Mouse (Mus musculus) urinary bladder, postnatal 25 days (tissue): ENCODE data around the gene Cyth1.

Experiments used
- DNase-seq: peaks from one replicate; pipeline ENCODE4 v3.0.0; 2022; ENCODE audit warnings: low spot score

Cyth1 gene

DNA sequence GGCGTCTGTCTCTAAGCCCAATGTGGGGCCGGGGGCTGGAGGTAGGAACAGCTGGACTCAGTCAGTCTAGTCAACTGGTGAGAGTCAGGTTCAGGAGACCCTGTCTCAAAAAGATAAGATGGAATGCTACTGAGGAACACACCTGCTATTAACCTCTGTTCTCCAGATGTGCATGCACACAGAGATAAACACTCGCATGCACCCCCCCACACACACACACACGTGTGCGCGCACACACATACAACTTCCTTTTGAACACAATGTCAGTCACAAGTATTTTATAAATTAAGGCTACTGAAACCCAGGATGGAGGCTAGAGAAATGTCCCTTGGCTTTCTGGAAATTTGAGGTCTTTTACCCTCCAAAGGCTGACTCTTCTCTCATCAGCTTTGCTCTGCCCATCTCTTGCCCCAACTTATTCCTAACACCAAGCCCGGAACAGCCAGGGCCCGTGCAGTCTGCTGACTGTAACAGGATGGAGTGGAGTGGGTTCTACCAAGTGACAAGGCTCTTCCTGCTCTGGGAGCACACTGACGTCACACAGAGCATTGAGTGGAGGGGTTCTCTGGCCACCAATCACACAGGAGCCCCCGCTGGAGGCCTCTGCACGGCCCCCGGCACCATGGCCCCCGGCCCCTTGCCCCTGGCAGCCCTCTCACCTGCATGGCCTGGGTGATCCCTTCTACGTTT, 134.7 kb downstream of the Cyth1 start:
- DNase-seq, result no peak

DNA sequence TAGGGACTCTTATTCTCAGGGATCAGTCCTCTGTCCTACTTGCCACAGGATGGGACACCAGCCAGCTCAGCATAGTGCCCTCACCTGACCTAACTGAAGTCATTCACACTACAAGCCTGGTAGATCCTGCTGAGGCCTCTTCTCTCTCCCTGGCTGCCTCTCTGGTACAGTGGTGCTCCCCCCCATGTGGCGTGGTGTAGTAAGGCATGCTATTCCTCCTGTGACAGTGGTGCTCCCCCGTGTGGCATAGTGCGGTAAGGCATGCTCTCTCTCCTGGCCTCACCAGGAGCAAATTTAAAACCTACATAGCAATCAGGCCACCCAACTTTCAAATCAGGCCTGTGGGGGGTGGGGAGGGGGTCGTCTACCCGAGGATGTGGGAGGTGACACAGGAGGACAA, 144.4 kb downstream of the Cyth1 start:
- peak; percentile 78 for DNase-seq

DNA sequence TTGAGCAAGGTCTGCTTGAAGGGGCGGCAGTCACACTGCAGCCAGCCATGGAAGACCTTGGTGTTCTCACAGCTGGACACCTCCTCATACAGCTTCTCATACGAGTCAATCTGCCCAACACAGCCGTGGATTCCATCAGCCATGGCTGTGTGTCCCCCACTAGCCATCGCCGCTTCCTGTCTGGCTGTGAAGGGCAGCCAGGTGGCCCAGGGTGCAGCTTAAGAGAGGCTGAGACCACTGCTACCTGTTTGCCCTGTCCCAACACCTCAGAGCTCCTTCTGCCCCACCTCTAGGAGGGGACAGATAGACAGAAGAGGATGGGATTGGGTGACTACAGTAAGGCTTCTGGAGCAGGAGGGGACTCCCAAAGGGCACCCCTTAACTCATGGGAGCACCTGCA, 145.0 kb downstream of the Cyth1 start:
- no peak for DNase-seq

DNA sequence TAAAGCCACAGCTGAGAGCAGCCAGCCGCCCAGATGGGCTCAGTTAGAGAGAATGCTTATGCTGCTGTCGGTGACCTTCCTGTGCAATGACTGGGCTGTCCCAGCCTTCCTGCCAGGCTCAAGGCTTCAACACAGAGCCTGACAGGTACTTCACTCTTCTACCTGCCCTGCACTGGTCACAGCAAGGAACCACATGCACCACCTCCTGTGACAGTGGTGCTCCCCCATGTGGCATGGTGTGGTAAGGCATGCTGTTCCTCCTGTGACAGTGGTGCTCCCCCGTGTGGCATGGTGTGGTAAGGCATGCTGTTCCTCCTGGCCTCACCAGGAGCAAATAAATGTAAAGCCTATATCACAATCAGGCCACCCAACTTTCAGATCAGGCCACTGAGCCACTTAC, 145.6 kb downstream of the Cyth1 start:
- DNase-seq, result peak; percentile 92

DNA sequence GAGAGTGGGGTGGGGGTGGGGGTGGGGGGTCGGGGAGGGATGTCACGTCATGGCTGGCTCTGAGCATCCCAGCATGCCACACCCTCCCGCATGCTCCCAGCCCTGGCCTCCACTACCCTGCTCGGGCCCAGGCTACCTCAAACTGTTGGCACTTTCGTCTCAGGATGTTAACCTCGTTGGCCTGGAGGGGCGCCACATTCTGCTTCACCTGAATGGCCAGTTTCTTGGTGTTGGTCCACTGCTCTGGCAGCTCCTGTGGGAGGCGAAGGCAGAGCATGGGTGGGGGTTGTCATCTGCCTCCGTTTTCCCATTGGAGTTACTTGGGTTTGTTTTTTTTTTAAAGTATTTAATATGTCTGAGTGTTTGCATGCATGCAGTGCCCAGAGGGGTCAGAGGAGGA, 147.3 kb downstream of the Cyth1 start:
- no peak for DNase-seq

DNA sequence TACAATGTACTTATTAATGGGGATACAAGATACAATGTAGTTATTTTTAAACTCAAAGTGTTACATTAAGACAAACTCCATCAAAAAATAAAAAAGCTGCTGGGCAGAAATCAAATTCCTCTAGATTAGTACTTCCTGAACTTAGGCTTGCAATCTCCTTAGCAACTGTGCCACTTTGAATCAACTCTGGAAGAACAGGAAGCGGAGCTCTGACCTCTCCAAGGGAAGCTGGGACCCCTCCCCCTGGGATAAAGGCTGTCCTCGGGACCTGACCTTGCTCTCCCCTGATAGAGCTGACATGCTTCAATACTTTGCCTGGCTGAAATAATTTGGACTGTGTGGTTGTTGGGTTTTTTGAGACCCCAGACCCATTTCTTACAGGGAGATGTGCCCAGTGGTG, 151.7 kb downstream of the Cyth1 start:
- no peak for DNase-seq

DNA sequence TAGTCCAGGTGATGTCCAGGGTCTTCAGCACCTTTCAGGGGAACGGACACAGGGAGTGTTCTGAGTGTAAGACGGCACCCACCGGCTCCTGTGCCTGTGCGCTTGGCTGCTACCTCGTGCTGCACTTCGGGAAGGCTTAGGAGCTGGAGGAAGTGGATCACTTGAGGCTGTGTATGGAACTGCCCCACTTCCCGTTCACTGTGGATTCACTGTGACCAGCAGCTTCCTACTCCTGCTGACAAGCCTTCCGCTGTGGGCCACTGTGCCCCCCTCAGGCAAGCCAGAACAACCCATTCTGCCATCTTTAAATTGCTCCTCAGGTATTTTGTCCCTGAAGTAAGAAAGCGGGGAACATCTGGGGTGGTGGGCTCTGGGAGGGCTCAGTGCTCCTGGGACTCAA, 153.4 kb downstream of the Cyth1 start:
- DNase-seq, result no peak

DNA sequence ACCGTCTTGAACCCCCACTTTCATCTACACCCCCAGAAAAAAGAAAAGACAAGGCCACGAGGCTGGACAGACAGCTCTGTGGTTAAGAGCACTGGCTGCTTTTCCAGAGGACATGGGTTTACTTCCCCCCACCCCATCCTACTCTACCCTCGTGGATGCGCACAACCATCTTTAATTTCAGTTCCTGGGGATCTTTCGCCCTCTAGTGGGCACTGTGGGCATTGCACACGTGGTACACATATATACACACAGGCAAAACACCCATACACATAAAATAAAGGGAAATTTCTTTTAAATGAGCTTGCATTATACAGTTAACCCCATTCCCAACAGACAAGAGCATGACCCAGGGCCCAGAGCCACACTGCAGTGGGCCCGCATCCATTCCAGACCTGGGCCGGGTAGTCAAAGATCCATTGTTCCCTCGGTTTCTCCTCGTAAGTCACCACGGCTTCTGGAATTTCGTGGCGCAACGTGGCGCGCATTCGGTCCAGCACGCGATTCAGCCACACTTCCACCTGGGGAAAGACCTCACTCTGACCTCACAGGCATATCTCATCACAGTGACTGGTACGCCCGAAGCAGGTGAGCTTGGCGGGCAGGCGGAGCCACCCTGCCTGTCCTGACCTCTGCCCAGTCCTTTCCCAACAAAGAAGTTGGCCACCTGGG, 157.3 kb downstream of the Cyth1 start:
- DNase-seq, result no peak

DNA sequence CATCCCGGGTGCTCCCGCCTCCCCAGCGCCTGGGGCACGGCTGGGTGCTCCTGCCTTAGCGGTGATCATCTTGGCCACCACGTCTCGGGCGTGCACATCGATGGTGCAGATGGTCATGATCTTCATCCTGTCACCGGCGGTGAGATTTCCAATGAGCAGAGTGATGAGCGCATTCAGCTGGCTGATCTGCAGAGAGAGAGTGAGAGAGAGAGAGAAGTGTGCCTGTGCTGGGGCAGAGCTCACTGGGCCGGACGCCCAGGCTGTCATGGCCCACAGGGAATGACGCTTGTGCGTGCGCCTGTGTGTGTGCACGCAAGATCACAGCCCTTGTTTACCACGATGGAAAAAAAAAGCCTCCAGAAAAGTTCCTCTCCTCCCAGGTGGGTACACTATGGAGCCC, 159.5 kb downstream of the Cyth1 start:
- DNase-seq, result no peak

DNA sequence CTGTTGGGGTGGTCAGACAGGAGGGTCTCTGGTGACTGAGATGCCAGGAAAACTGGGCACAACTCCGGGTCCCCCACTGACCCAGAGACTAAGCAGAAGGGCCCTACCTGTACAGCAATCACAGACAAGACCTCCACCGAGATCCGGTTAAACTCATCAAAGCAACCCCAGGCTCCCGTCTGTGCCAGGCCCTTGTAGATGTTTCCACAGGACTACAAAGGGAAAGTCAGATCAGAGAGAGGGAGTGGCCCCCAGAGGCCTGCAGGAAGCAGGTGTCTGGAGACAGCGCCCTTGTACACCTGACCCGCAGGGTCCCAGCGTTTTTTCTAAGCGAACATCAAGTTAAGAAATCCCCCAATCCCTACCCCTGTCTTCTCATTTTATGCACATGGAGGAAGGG, 162.4 kb downstream of the Cyth1 start:
- DNase-seq, result no peak

DNA sequence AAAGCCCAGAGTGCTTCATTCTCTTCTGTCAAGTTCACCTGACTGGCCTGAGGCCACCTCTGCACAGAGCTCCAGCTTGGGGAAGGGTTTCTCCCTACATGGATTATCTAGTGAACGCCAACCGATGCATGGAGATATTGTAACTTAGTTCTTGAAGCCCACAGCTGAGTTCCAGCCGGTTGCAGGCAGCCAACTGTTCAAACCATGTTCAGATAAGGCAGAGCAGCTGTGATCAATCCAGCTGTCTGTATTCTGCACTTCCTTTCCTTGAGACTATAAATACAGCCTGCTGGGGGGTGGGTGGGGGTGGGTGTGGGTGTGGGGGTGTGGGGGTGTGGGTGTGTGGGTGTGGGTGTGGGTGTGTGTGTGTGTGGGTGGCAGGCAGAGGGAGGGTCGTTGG, 163.2 kb downstream of the Cyth1 start:
- DNase-seq, result no peak

DNA sequence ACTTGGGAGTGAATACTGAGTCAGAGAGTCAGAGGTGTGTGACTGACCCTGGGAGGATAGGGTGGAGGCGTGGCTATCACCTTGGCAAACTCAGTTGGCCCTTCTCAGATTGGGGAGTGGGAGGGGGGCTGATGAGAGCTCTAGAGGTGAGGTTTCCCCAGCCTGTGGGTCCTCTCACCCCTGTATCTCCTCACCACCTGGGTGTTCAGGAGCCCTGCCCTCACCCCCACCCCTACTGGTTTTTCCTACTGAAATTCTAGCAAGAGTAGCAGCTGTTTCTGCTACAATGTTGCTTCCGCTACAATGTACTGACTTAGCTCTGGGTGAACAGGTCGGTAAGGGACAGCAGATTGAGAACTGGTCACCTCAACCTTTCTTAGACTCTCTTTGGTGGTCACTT, 164.1 kb downstream of the Cyth1 start:
- no peak for DNase-seq

DNA sequence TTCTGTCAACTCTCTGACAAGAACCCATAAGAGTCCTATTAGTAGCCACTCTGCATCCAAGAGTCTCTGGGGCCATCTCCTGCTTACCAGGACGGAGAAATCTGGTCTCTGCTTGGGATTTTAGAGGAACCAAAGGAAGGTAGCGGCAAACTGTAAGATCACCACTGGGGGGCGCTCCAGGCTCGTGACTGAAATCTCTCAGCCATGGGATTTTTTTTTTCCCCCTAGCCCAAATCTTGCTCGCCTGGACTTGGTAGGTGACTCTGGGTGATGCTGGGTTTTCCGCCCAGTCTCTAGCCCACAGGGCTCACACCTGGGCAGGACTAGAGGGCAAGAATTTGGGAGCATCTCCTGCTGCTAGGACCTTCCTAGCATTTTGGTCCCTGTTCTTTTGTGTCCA, 164.6 kb downstream of the Cyth1 start:
- DNase-seq, result peak; percentile 62

DNA sequence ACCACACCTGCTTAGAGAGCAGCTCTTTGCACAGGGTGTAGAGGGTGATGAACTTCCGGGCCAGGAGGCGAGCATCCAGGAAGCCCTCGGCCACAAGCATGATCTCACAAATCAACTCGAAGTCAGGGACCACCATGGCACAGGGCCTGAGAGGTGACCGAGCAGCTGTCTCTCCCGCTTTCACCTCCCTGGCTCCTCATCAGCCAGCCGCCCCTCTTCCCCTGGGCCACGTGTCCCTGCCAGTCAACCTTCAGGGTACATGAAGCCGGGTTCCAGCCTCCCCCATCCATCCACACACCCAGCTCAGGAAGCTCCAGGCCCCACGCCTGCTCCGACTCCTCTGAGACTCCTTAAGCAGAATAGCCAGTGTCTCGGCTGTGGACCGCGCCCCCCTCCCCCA, 166.1 kb downstream of the Cyth1 start:
- DNase-seq, result no peak
